Mouse (Mus musculus) G1E (cell line): Measurements from ENCODE around the gene Zkscan7. TPM values are rescaled to one million over a fixed set of nuclear protein-coding genes. Genes with fewer than 3 reads are reported as not detected.

Experiments used
- ATAC-seq: 2 replicates; pipeline ENCODE4 v1.8.0; 2016; ENCODE audit warnings: mild to moderate bottlenecking; ENCODE audit not compliant: insufficient number of reproducible peaks, poor library complexity, low FRiP score, severe bottlenecking; ENCODE audit errors: extremely low read depth
- DNase-seq: peaks from one replicate; pipeline ENCODE4 v3.0.0; 2012; ENCODE audit warnings: low spot score
- H3K27me3 ChIP-seq: 2 replicates; pipeline ENCODE4 v1.6.1; 2012; ENCODE audit warnings: mild to moderate bottlenecking, low read length, inconsistent platforms; ENCODE audit not compliant: insufficient read depth
- H3K36me3 ChIP-seq: replicated peaks from 2 replicates; pipeline ENCODE3; 2012; ENCODE audit warnings: mild to moderate bottlenecking, inconsistent platforms
- H3K4me1 ChIP-seq: 2 replicates; pipeline ENCODE4 v1.6.1; 2012; ENCODE audit warnings: low read depth, low read length, inconsistent platforms, mixed read lengths; ENCODE audit not compliant: insufficient read depth
- H3K4me3 ChIP-seq: 2 replicates; pipeline ENCODE4 v1.5.1; 2012; ENCODE audit warnings: low read depth, mild to moderate bottlenecking, inconsistent platforms, low read length, moderate library complexity, mixed read lengths
- H3K9me3 ChIP-seq: replicated peaks from 2 replicates; pipeline ENCODE4 v1.6.1; 2012; ENCODE audit warnings: inconsistent platforms
- CTCF ChIP-seq: IDR thresholded peaks from 2 replicates; pipeline ENCODE4 v1.5.1; 2012; ENCODE audit warnings: low read depth, low read length, inconsistent platforms, mixed read lengths
- GATA1 ChIP-seq: IDR thresholded peaks from 2 replicates; pipeline ENCODE4 v1.6.1; 2012; ENCODE audit warnings: borderline replicate concordance, low read length, inconsistent platforms, mixed read lengths
- GATA2 ChIP-seq: IDR thresholded peaks from 2 replicates; pipeline ENCODE4 v1.6.1; 2012; ENCODE audit warnings: low read depth, low read length, inconsistent platforms, borderline replicate concordance
- POLR2AphosphoS5 ChIP-seq: IDR thresholded peaks from 2 replicates; pipeline ENCODE4 v1.6.1; 2012; ENCODE audit warnings: low read depth, low read length, inconsistent platforms; ENCODE audit not compliant: insufficient replicate concordance
- TAL1 ChIP-seq: conservative IDR thresholded peaks from 2 replicates; pipeline ENCODE4 v1.6.1; 2012; ENCODE audit warnings: low read depth, low read length, inconsistent platforms, mixed read lengths
- polyA plus RNA-seq: library from polyadenylated mRNA; stranded (reverse); fragments of >175 nt; gene quantifications from 2 replicates; pipeline ENCODE4 v1.2.3, GENCODE M21; 2012
- total RNA-seq, 2 experiments: library from RNA; stranded (forward) in 1 of 2; stranded (reverse) in 1 of 2; fragments of 200-1000 nt in 1 of 2; fragments of >200 nt in 1 of 2; fragmentation: Nextera tagmentation in 1 of 2; gene quantifications; 2 replicates each; pipeline ENCODE4 v1.2.3; 2014 to 2017

Gene Zkscan7
- total and polyA plus RNA-seq, 3 experiments: 0.22 TPM; not detected in 2

GRCm38 (mm10) chr9:122875145-122875544, 10.3 kb upstream of the Zkscan7 start:
- H3K36me3 ChIP-seq: no peaks in the 10 kb centered on the region
- H3K4me1 ChIP-seq: peaks cover 2% of the 10 kb centered on the region; the same call in 1 of the 2 replicates
- TF ChIP-seq CTCF (no peak), GATA2 (no peak), GATA1 (no peak), POLR2AphosphoS5 (no peak), TAL1 (no peak)
- H3K9me3 ChIP-seq: peaks cover 5% of the 10 kb centered on the region; the same call in 1 of the 2 replicates
- H3K27me3 ChIP-seq: peaks cover 5% of the 10 kb centered on the region
- DNase-seq (no peak), ATAC-seq (no peak)
- no peak overlapping the region for H3K4me3 ChIP-seq

GRCm38 (mm10) chr9:122886372-122887179, 1.1 kb downstream of the Zkscan7 start:
- Histone ChIP-seq H3K4me3 (no peak overlapping the region), H3K27me3 (peaks cover 8% of the 10 kb centered on the region), H3K9me3 (no peaks in the 10 kb centered on the region), H3K36me3 (no peaks in the 10 kb centered on the region), H3K4me1 (no peaks in the 10 kb centered on the region)
- DNase-seq (no peak), ATAC-seq (no peak)
- TF ChIP-seq GATA1: no peak
- TF ChIP-seq POLR2AphosphoS5: no peak
- TF ChIP-seq GATA2: no peak
- no peak for TF ChIP-seq TAL1
- no peak for TF ChIP-seq CTCF

GRCm38 (mm10) chr9:122901047-122901446, 15.6 kb downstream of the Zkscan7 start:
- ATAC-seq: no peak
- no peak for DNase-seq

GRCm38 (mm10) chr9:122902717-122903535, 17.4 kb downstream of the Zkscan7 start:
- Histone ChIP-seq H3K4me1 (no peaks in the 10 kb centered on the region), H3K9me3 (no peaks in the 10 kb centered on the region), H3K36me3 (no peaks in the 10 kb centered on the region), H3K27me3 (peaks cover 7% of the 10 kb centered on the region; the same call in 1 of the 2 replicates), H3K4me3 (no peak overlapping the region)
- DNase-seq: no peak
- TF ChIP-seq TAL1 (no peak), POLR2AphosphoS5 (no peak), GATA1 (no peak), GATA2 (no peak), CTCF (no peak)
- no peak for ATAC-seq

More at GRCm38 (mm10) chr9:122901047-122901446, 15.6 kb downstream of the Zkscan7 start:
- H3K4me3 ChIP-seq: no peak overlapping the region
- H3K4me1 ChIP-seq: no peaks in the 10 kb centered on the region
- peaks cover 7% of the 10 kb centered on the region; the same call in 1 of the 2 replicates for H3K27me3 ChIP-seq
- TF ChIP-seq GATA2: no peak
- no peak for TF ChIP-seq TAL1
- no peak for TF ChIP-seq POLR2AphosphoS5
- no peak for TF ChIP-seq CTCF
- TF ChIP-seq GATA1: no peak
- no peaks in the 10 kb centered on the region for H3K36me3 ChIP-seq
- H3K9me3 ChIP-seq: peaks cover 3% of the 10 kb centered on the region

- no peak for TF ChIP-seq GATA1
- no peak for TF ChIP-seq POLR2AphosphoS5
- TF ChIP-seq CTCF: no peak
- no peak for TF ChIP-seq TAL1
- no peak for TF ChIP-seq GATA2
- no peaks in the 10 kb centered on the region for H3K9me3 ChIP-seq
- no peak for ATAC-seq
- peak overlapping the region; percentile 75; the same call in 1 of the 2 replicates for H3K4me3 ChIP-seq
- DNase-seq: no peak
- peaks cover 19% of the 10 kb centered on the region for H3K27me3 ChIP-seq
- H3K4me1 ChIP-seq: peaks cover 5% of the 10 kb centered on the region
- H3K36me3 ChIP-seq: peaks cover 22% of the 10 kb centered on the region
Observed at GRCm38 (mm10) chr9:122922436-122922835, 37.0 kb downstream of the Zkscan7 start.

GRCm38 (mm10) chr9:122922936-122923381, 37.5 kb downstream of the Zkscan7 start, which contains the start of gene Zfp105:
TSS of gene Zfp105 (plus strand) at chr9:122923072.
- ATAC-seq (peak; percentile 34), DNase-seq (peak; percentile 42)
- TF ChIP-seq GATA2 (no peak), TAL1 (no peak), POLR2AphosphoS5 (no peak), CTCF (no peak), GATA1 (no peak)
- peak within 1 kb of the TSS; percentile 75 for H3K4me3 ChIP-seq
- peaks cover 18% of the 10 kb centered on the region for H3K27me3 ChIP-seq
- H3K4me1 ChIP-seq: peaks cover 5% of the 10 kb centered on the region
- no peaks in the 10 kb centered on the region for H3K9me3 ChIP-seq
- peaks cover 27% of the 10 kb centered on the region for H3K36me3 ChIP-seq
